Mouse (Mus musculus): Measurements from ENCODE around the gene Marveld2. TPM values are rescaled to one million over a fixed set of nuclear protein-coding genes. Genes with fewer than 3 reads are reported as not detected.

Marveld2 gene
- polyA plus RNA-seq, 1 experiment from 2014 or later: 9.4 TPM

DNA sequence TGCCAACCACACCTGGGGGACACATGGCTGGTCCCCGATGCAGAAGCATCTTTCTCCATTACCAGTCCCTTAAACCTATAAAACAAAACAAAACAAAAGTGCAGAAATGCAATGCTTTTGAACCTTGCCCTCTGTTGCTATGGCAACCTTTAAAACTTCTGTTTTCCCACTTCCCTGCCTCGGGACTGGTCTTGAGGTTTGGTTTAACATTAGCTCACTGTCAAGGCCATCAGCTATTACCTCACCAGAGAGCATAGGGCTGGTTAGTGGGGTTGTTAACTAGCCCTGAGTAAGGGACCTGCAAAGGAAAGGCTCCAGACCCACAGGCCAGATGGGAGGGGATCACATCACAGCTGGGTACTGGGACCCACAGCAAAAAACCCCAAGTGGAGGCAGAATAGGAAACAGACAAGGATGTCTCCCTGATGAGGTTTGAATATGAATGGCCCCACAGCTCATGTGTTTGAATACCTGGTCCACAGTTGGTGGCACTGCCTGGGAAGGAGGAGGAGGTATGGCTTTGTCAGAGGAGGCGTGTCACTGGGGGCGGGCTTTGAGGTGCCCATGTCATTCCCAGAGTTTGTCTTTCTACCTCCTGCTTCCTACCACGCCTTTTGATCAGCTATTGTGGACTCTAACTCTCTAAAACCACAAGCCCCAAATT, 14.4 kb downstream of the Marveld2 start:
- Histone ChIP-seq H3K27me3 (ENCODE audit: insufficient read depth, low read length) (no peaks in the 10 kb centered on the region), H3K27ac (ENCODE audit: low read depth) (peak overlapping the region; percentile 83), H3K36me3 (replicated peaks; ENCODE audit: insufficient read depth, low read length) (no peaks in the 10 kb centered on the region; the same call in 1 of the 2 replicates), H3K9ac (replicated peaks) (no peak overlapping the region), H3K4me2 (ENCODE audit: low read depth, low read length) (peak overlapping the region; percentile 48; the same call in 1 of the 2 replicates), H3K9me3 (ENCODE audit: low read length) (no peaks in the 10 kb centered on the region), H3K4me3 (ENCODE audit: low read depth, low read length) (no peak overlapping the region), H3K4me1 (ENCODE audit: insufficient read depth) (peaks cover 14% of the 10 kb centered on the region)
- DNase-seq (peak; percentile 59), ATAC-seq (peak; percentile 94)
- 54% methylated on average over 5 of the region's 5 CpGs for WGBS (ENCODE audit: insufficient replicate concordance)
- 0 out of 2 replicates have a peak, but pooled peaks have one; percentile 6 for TF ChIP-seq EP300 (IDR thresholded peaks at IDR 0.05; ENCODE audit: low read depth)
- no peak for TF ChIP-seq CTCF (IDR thresholded peaks at IDR 0.05; ENCODE audit: low read depth)

GRCm38 (mm10) chr13:100601034-100601433, 15.7 kb downstream of the Marveld2 start:
- Histone ChIP-seq H3K36me3 (replicated peaks; ENCODE audit: insufficient read depth, low read length) (no peaks in the 10 kb centered on the region; the same call in 1 of the 2 replicates), H3K27me3 (ENCODE audit: insufficient read depth, low read length) (no peaks in the 10 kb centered on the region), H3K9ac (replicated peaks) (no peak overlapping the region), H3K4me1 (ENCODE audit: insufficient read depth) (peaks cover 10% of the 10 kb centered on the region), H3K4me2 (ENCODE audit: low read depth, low read length) (peak overlapping the region; percentile 29), H3K4me3 (ENCODE audit: low read depth, low read length) (0 out of 2 replicates have a peak overlapping the region, but pooled peaks have one; percentile 2), H3K27ac (ENCODE audit: low read depth) (peak overlapping the region; percentile 83), H3K9me3 (ENCODE audit: low read length) (no peaks in the 10 kb centered on the region)
- no peak for TF ChIP-seq EP300 (IDR thresholded peaks at IDR 0.05; ENCODE audit: low read depth)
- no peak for TF ChIP-seq CTCF (IDR thresholded peaks at IDR 0.05; ENCODE audit: low read depth)
- no peak for ATAC-seq
- WGBS (ENCODE audit: insufficient replicate concordance): 27% methylated on average over 8 of the region's 8 CpGs
- no peak for DNase-seq

DNA sequence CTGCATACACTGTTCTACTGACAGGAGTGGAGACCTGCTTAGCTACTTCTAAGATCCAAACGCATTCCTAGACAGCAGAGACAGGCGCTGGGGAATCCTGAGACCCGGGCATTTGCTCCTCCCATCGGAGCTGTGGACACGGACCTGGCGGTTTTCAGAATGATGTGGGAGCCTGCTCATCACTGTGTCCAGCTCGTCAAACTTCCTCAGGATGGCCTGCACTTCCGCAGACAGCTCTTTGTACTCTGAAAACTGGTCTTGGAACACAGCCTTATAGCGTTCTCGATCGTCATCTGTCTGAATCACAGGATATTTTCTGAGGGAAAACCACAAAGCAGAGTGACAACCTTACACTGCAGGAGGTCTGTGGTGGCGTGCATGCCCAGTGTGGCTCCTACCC, 16.5 kb downstream of the Marveld2 start:
- peak overlapping the region; percentile 26; the same call in 1 of the 2 replicates for H3K9ac ChIP-seq (replicated peaks)
- 0 out of 2 replicates have a peak overlapping the region, but pooled peaks have one; percentile 2 for H3K4me3 ChIP-seq (ENCODE audit: low read depth, low read length)
- H3K27ac ChIP-seq (ENCODE audit: low read depth): peak overlapping the region; percentile 83; the same call in 1 of the 2 replicates
- no peak for ATAC-seq
- peak overlapping the region; percentile 29 for H3K4me2 ChIP-seq (ENCODE audit: low read depth, low read length)
- no peaks in the 10 kb centered on the region for H3K27me3 ChIP-seq (ENCODE audit: insufficient read depth, low read length)
- 56% methylated on average over 12 of the region's 12 CpGs for WGBS (ENCODE audit: insufficient replicate concordance)
- DNase-seq: no peak
- H3K36me3 ChIP-seq (replicated peaks; ENCODE audit: insufficient read depth, low read length): no peaks in the 10 kb centered on the region; the same call in 1 of the 2 replicates
- TF ChIP-seq CTCF (IDR thresholded peaks at IDR 0.05; ENCODE audit: low read depth) (no peak), EP300 (IDR thresholded peaks at IDR 0.05; ENCODE audit: low read depth) (no peak)
- peaks cover 12% of the 10 kb centered on the region for H3K4me1 ChIP-seq (ENCODE audit: insufficient read depth)
- no peaks in the 10 kb centered on the region for H3K9me3 ChIP-seq (ENCODE audit: low read length)

DNA sequence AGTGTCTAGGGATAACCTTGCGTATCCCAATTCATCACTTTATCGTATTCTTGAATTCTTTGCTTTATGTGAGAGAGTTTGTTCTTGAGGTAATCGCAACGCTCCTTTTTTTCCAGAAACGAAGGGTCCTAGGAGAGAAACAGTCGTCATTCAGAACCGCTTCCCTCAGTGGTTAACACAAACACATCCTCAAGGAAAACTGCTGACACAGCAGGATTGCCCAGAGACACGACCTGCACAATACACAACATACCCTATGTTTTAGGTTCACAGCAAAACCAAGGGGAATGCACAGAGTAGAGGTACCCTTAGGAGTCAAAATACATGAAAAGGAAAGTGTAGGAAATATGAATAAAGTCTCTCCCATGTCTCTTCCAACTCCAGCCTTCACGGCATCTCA, 19.5 kb downstream of the Marveld2 start:
- ATAC-seq (no peak), DNase-seq (no peak)
- Histone ChIP-seq H3K4me3 (ENCODE audit: low read depth, low read length) (no peak overlapping the region), H3K27ac (ENCODE audit: low read depth) (no peak overlapping the region), H3K9me3 (ENCODE audit: low read length) (no peaks in the 10 kb centered on the region), H3K4me1 (ENCODE audit: insufficient read depth) (peaks cover 16% of the 10 kb centered on the region; the same call in 1 of the 2 replicates), H3K4me2 (ENCODE audit: low read depth, low read length) (no peak overlapping the region), H3K36me3 (replicated peaks; ENCODE audit: insufficient read depth, low read length) (no peaks in the 10 kb centered on the region; the same call in 1 of the 2 replicates), H3K27me3 (ENCODE audit: insufficient read depth, low read length) (no peaks in the 10 kb centered on the region), H3K9ac (replicated peaks) (no peak overlapping the region)
- no peak for TF ChIP-seq CTCF (IDR thresholded peaks at IDR 0.05; ENCODE audit: low read depth)
- no peak for TF ChIP-seq EP300 (IDR thresholded peaks at IDR 0.05; ENCODE audit: low read depth)
- WGBS (ENCODE audit: insufficient replicate concordance): 79% methylated on average over 9 of the region's 9 CpGs

- no peak overlapping the region for H3K4me3 ChIP-seq (ENCODE audit: low read depth, low read length)
- H3K4me2 ChIP-seq (ENCODE audit: low read depth, low read length): no peak overlapping the region
- ATAC-seq (no peak), DNase-seq (no peak)
- TF ChIP-seq CTCF (IDR thresholded peaks at IDR 0.05; ENCODE audit: low read depth) (no peak), EP300 (IDR thresholded peaks at IDR 0.05; ENCODE audit: low read depth) (no peak)
- no peaks in the 10 kb centered on the region; the same call in 1 of the 2 replicates for H3K36me3 ChIP-seq (replicated peaks; ENCODE audit: insufficient read depth, low read length)
- WGBS (ENCODE audit: insufficient replicate concordance): 74% methylated on average over 3 of the region's 3 CpGs
- no peaks in the 10 kb centered on the region for H3K27me3 ChIP-seq (ENCODE audit: insufficient read depth, low read length)
- 0 out of 2 replicates have a peak, but pooled peaks cover 5% of the 10 kb centered on the region for H3K4me1 ChIP-seq (ENCODE audit: insufficient read depth)
- H3K9me3 ChIP-seq (ENCODE audit: low read length): no peaks in the 10 kb centered on the region
- no peak overlapping the region for H3K9ac ChIP-seq (replicated peaks)
- peak overlapping the region; percentile 87 for H3K27ac ChIP-seq (ENCODE audit: low read depth)
These were observed 21.3 kb downstream of the Marveld2 start for GRCm38 (mm10) chr13:100595552-100595885.

DNA sequence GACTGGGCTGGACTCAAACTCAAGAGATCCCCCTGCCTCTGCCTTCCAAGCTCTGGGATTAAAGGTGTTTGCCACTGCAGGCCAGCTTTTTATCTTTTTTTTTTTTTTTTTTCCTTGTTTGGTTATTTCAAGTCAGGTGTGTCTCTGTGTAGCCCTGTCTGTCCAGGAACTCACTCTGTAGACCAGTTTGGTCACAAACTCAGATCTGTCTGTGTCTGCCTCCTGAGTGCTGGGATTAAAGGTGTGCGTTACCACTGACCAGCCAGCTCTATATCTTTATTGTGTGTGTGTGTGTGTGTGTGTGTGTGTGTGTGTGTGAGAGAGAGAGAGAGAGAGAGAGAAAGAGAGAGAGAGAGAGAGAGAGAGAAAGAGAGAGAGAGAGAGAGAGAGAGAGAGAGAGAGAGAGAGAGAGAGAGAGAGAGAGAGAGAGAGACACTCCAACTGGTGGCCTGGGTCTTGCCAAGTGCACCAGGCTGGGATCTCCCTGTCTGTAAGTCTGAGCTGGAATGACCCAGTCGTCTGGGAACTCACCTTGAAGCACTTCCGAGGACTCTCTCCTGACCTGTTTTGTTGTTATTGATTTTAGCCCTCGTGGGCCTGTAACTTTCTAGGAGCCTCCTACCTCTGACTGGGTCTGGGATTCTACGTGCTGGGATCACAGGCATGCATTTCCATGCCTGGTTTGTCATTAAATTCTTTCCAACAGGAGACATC, 21.8 kb downstream of the Marveld2 start:
- peak; percentile 13; the same call in 1 of the 2 replicates for ATAC-seq
- H3K9ac ChIP-seq (replicated peaks): no peak overlapping the region
- H3K27me3 ChIP-seq (ENCODE audit: insufficient read depth, low read length): no peaks in the 10 kb centered on the region
- no peak for TF ChIP-seq CTCF (IDR thresholded peaks at IDR 0.05; ENCODE audit: low read depth)
- TF ChIP-seq EP300 (IDR thresholded peaks at IDR 0.05; ENCODE audit: low read depth): no peak
- H3K27ac ChIP-seq (ENCODE audit: low read depth): peak overlapping the region; percentile 87
- no peak overlapping the region for H3K4me2 ChIP-seq (ENCODE audit: low read depth, low read length)
- no peaks in the 10 kb centered on the region for H3K36me3 ChIP-seq (replicated peaks; ENCODE audit: insufficient read depth, low read length)
- WGBS (ENCODE audit: insufficient replicate concordance): 46% methylated on average over 5 of the region's 5 CpGs
- H3K4me3 ChIP-seq (ENCODE audit: low read depth, low read length): no peak overlapping the region
- DNase-seq: no peak
- no peaks in the 10 kb centered on the region for H3K9me3 ChIP-seq (ENCODE audit: low read length)
- H3K4me1 ChIP-seq (ENCODE audit: insufficient read depth): 0 out of 2 replicates have a peak, but pooled peaks cover 5% of the 10 kb centered on the region

Measured in liver, postnatal 0 days (tissue).